Mouse (Mus musculus) right cerebral cortex, adult 2 months (tissue): ENCODE measurements around the gene Gm20388.

ENCODE experiments used
- DNase-seq, 2 experiments: peaks; one replicate each; pipeline ENCODE4 v3.0.0; 2021 to 2022; ENCODE audit warnings: low spot score in 2 of 2

Gene Gm20388

DNA sequence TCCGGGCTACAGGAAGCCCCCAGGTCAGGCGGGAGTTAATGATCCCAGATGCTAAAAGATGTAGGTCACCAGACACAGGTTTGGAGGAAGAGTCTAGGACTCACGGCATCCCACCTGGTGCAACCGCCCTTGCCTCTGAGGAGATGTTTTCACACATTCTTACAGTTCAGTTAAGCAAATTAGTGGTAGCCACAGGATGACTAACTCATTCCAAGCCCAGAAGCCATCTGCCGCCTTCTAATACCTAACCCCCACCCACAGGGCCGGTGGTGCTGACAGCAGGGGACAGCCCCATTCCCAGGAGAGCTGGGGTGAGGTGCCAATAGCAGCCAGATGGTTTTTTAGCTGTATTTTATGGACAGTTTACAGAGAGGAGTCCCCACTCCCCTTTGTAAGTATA, 2375.1 kb downstream of the Gm20388 start:
- peak in 1 of 2 experiments; percentile 24 for DNase-seq

DNA sequence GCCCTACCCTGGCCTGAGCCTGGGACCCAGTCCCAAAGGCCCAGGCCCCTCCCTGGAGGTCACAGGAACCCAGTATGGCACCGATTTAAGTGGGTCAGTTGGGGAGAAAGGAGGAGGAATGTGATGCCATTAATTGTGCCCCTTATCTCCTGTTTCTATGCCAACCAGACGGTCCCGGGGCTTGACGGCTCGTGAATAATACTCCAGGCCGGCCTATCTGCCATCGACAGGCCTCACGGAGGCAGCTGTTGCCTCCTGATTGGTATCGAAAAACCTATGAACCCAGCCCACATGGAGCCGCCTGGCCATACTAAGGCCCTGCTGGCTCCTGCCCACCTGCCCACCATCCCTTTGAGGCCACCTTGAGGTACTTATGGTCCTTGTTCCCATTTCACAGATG, 2376.3 kb downstream of the Gm20388 start:
- DNase-seq: no peak

DNA sequence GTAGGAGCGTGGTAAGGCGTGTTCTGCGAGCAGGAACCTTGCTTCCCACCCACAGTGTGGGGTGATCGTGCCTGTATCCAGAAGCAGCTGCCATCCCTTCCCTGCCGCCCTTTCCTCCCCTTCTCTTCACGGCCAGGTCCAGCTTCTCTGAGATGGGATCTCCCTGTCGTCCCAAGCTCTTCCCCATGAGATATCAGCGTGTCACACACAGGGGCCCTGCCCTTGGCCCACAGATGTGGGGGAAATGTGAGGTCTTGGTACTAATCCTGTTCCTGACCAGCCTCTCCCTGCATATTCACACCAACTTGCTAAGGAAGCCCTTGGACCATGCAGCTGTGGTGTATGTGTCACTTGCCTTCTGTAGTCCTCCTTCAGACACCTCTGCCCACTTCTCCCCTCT, 2377.1 kb downstream of the Gm20388 start:
- no peak for DNase-seq

DNA sequence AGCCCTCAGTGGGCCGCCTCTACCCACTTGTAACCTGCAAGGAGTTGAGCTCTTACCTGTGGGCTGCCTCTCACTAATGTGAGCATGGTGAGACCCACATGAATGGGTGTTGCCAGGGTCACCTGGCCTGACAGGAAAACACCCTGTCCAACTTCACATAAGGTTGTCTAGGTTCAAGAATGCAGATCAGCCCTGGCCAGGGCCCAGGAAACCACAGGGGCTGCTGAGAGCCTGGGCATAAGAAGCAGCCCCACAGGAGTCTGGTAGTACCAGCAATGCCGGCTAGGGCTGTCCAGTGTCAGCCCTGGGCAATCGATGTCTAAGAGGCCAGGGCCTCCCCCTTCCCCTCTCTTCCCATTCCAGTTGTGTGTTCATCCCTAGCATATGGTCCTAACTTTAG, 2377.7 kb downstream of the Gm20388 start:
- no peak for DNase-seq

DNA sequence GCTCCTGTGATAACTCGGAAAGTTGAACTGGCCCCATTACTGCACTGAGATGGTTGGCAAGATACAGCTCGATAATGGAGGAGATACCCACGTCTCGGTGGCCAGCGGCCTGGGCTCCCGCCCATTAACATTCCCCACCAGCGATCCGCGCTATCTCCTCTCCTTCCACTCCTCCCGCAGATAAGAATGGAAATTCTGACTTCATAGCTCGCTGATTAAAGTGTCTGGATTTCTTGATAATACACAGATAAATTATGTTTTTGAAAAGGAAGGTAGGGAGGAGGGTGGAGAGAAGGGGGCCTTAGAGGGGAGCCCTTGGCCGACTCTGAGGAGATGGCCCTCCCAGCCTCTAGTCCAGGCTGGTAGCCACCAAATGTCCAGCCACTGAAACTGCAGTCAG, 2380.4 kb downstream of the Gm20388 start:
- DNase-seq: no peak

DNA sequence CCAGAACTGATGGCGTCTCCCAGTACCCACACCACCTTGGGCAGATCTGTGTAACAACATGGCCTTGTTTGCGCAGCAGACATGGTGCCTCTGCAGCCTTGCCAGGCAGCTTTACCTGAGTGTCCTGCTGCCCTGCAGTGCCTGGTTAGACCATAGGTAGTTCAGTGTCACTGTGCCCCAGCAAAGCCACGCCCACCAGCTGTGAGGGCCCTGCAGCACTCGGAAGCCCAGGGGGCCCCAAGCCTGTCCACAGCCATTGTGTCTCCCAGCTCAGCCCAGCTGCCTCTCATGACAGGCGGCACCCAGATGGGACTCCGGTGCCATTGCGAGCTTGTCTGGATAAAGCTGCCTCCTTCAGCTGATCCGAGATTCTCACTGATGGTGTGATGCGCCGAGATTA, 2380.9 kb downstream of the Gm20388 start:
- no peak for DNase-seq

DNA sequence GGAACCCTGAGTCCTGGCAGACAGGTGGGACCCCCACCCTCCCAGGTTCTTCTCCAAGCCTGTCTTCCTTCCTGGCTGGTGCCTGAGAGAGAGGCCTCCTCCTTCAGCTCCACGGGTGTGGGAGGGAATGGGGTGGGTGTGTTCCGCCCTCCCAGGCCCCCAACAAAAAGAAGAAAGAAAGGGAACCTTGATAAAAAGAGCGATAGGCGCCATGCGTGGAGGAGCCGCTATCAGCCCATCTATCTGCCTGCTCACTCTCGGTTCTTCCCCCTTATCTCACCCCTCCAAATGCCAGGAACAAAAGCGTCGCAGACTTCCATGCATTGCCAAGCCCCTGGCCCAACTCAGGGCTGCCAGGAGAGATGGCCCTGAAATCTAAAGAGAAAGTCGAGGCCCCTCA, 2382.8 kb downstream of the Gm20388 start:
- no peak for DNase-seq

DNA sequence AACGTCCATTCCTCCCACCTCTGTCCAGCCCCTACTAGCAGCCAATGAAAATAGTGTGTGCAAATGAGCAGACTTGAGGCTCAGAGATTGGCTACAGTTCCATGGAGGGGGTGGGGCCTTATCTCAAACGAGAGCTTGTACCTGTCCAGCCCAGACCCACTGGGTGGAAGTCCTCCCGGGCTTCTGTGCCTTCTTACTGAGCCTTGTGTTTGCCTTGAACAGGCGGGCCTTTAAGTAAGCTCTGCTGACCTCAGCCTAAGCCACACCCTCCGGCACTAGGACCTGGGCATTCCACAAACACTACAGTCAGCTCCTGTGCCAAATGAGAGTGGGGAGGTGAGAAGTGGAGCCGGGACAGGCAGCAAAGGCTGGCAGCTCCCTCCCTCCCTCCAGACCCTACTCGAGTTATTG, 2383.6 kb downstream of the Gm20388 start:
- DNase-seq: no peak

DNA sequence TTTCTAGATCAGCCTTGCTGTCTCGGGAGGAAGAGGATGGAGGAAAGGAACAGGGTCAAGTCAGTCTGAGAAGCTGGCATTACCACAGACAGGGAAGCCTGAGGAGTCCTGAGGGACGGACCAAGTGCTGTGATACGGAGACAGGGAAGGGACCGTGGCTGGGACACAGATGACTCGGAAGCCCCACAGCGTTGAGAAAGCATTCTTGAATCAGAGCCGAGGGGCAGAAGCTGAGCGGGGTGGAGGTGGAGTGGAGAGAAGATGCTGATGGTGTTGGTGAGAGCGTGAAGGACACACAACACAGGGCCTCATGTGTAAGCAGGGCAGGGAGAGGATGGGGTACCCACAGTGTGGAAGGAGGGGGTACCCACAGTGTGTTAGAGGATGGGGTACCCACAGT, 2384.7 kb downstream of the Gm20388 start:
- DNase-seq: no peak

DNA sequence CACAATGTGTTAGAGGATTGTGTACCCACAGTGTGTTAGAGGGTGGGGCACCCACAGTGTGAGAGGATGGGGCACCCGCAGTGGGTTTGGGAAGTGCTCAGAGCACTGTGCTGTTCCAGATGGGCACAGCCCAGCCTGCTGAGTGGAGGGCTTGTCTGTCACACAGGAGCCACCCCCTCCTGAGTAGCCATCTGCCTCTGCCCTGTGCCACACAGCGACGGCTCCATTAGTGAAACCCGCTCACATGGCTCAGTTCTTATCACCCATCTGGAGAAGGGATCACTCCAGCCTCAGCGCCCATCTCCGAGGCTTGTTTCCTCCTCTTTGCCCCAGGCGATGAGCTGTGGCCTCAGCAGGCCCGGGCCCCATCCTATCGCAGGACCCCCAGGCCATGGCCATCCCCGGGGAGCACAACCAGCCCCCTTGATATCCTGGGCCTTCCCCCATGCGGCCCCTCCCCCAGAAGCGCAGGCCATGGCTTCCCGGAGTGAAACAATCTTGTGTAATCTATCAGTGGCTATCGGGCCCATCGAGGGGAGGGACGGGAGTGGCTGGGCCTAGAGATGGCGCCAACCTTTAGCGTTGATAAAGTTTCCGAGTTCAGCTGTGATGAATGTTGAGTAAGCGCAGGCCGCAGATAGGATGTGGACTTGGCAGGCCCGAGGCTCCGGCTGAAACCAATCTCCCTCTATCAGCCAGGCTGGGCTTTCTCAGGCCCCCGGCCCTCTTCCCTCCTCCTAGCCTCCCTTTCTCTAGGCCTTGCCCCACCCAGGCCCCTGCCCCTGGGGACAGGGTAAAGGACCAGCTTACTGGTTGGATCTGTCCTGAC, 2385.7 kb downstream of the Gm20388 start:
- DNase-seq: no peak

DNA sequence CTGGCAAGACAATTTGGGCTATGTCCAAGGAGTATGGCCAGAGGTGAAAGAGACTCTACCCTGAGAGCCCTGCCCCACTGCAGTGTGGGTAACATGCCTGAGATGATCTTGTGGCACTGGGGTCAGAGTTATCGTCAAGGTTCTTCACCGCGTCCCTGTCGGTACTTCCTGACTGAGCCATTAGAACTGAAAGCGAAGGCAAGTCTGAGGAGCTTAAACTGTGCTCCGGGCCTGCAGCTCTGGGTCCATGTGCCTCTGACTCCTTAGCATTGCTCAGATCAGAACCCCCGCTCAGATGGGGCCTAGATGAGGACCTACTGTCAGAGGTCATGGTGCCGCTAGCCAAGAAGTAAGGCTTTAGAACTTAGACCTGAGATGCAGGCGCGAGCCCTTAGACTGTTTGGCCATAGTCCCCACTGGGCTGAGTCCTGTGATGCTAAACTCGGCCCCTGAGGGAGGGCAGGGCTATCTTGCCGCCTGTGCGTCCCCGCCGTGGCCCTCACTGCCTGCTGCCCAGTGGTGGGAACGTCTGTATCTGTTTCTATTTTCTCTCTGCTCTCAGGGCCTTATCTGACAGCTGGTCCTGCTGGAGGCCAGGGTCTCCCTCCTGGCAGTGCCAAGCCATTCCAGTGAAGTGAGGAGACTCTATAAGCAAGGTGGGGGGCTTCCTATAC, 2389.1 kb downstream of the Gm20388 start:
- DNase-seq: no peak

DNA sequence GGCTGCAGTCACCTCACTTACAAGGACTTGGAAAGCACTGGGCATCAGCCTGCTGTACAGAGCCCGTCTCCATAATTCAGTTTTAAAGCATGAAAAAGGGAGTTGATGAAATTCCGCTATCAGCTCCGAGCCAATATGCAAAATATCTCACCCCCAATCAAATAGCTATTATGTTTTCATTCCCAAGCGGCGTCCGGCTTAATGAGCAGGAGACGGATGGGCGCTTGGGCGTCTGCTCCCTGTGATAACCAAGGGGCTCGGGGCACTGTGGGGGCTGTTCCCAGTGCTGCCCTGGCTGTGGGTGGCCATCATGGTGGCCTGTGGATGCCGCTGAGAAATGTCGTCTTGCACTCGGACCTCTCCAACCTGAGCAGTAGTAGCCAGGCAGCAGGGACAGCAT, 2390.4 kb downstream of the Gm20388 start:
- DNase-seq: no peak

DNA sequence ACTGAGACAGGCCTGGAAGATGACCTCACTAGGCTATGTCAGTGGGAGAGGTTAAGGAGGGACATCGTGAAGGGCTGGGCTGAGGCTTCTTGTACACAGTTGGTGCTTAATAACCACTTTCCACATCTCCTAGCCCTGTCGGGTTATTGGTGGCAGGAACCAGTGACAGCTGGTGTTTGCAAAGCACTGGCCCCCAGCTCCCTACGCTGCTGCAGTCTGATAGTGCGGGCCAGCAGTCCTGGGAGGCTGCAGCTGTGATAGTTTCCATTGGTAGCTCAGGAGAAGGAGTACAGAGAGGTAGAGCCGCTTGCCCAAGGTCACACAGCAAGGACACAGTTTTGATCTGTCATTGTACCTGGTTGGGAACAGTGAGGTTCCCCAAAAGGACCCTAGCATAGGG, 2391.2 kb downstream of the Gm20388 start:
- DNase-seq: no peak

DNA sequence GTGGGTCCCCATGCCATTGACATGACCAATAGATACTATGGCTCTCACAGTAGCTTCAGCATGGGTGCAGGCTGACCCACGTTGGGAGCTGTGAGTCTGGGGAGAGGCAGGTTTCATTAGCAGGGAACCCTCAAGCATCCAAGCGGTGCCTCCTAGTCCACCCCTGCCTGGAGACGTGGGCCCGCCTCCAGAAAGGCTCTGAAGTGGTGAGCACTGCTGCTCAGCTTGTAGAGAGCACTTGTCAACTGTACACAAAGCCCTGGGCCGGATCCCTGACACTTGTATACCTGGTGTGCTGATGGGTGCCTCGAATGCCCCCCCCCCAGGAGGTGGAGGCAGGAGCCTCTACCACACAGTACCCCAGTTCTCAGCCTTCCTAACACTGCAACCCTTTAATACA, 2392.8 kb downstream of the Gm20388 start:
- DNase-seq: no peak

DNA sequence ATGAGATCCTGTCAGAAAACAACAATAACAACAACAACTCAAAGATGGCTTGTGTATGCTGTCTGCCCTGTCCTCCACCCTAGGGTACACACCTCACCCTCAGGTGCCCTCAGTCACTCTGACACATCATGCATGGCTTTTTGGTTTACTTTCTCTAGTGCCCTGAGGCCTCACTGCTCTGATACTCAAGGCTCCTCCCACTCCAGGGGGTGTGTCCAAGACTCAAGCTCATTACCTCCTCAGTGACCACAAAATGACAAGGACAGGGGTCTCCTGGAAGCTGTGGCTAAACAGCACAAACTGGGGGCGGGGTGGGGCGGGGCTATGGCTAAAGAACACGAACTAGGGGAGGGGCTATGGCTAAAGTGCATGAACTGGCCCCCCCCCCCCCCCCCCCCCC, 2393.4 kb downstream of the Gm20388 start:
- DNase-seq: no peak

DNA sequence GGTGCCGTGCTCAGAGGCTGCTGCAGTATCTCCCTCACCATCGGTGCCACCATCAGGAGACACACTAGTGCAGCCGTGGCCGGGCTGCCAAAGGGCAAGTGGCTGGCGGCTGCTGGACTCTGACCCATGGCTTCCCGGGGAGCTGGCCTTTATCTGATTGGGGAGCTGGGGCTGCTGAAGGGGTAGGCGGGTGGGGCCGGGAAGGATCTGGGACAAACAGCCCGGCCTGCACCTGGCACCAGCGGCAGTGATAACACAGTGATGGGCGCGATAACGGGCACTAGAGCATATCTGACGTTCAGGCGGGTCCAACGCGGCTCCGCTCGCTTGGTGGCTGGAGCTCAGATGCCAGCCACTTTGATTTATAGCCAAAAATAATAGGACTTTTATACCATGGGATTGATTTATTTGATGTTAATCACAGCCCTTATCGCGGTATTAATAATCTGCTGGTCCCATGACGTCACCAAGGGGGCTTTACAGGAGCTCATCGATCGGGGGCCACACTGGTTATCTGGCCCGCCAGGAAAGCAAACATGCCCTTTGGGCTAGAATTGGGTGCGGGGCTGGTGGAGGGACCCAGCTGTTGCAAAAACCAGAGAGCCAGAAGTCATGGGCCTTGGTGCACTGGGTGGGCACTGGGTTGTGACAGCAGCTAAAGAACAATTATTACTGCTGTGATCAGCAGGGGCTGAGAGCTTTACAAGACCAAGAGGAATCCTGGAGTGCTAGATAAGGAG, 2396.2 kb downstream of the Gm20388 start:
- DNase-seq: no peak

DNA sequence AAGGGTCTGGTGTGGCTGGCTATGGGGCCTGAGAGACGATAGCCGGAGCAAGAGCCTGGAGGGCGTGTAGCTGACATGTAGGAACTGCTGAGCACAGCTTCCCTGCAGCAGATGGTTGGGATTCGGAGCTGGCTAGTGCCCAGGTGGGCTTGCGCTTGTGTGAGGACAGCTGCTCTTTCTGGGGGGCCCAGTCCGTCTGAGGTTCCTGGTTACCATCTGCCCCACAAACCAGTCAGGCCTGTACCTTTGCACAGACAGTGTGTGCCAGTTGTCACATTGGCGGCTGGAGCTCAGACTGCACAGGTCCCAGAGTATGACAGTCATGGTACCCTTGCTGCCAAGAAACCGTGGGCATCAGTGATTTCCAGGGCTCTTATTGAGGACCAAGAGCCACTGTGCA, 2397.2 kb downstream of the Gm20388 start:
- DNase-seq: no peak

DNA sequence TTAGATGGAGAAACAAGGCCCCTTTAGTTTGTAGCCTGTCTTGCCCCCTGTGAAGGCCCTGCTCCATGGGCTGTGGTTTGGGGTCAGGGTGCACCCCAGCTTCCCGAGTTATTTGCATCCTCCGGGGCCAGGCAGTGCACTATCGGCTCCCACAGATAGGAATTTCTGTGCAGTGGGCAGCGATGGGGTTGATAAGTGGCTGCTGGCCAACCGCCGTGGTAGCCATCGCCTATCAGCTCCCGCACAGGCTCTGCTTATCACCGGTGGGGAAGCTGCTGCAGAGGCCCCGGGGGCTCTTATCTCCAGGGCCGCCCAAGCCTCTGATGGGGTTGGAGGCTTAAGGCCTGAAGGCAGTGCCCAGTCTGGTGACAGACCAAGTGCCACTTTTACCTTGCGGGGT, 2398.6 kb downstream of the Gm20388 start:
- no peak for DNase-seq

DNA sequence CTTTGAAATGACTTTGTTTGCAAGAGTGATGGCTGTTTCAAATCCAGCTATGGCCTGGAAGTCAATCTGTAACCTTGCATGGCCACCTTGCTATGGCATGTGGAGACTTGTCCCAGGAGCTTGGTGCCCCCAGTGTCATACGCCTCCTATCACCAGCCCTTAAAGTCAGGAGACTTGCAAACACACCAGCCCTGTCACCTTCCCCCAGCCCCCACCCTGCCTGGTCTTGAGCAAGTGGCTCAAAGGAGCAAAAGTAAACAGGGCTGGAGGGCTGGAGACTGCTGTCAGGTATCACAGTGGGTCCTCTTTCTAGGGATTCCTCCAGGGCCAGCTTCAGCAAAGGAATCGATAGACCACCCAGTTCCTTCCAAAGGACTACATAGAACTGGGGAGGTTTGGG, 2400.5 kb downstream of the Gm20388 start:
- DNase-seq: no peak

DNA sequence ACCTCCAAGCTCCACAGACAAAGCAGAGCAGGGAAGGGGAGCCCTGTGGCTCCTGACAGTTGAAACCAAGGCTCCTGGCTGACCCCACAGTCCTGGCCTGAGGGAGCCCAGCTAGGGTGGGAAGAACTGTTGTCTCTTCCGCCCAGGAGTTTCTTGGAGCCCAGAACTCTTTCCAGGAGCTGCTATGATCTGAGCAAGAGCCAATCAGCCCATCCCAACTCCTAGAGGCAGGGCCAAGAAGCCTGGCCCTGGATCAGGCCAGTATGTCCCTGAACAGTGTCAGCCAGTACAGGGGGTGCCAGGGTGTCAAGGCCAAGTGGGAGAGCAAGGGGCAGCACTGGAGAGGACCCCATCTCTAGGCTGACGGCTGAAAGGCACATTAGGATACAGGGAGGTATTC, 2401.9 kb downstream of the Gm20388 start:
- DNase-seq: no peak

DNA sequence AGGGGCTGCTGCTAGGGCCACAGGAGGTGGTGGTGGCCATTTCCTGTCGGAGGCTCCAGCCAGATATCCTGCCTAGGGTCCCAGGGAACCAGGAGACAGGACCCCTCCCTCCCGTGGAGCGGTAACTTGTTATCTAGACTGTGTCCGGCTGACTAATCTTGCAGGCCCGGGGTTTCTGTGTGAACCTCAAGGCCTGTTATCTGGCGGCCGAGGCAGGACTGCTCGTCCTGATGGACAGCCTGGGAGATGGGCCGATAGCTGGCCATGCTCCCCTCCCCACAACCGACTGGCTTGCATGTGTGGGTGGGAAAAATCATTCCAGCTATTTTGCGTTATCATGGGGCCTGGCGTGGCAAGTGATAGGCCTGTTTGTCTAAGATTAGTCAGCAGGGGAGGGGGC, 2402.7 kb downstream of the Gm20388 start:
- no peak for DNase-seq

DNA sequence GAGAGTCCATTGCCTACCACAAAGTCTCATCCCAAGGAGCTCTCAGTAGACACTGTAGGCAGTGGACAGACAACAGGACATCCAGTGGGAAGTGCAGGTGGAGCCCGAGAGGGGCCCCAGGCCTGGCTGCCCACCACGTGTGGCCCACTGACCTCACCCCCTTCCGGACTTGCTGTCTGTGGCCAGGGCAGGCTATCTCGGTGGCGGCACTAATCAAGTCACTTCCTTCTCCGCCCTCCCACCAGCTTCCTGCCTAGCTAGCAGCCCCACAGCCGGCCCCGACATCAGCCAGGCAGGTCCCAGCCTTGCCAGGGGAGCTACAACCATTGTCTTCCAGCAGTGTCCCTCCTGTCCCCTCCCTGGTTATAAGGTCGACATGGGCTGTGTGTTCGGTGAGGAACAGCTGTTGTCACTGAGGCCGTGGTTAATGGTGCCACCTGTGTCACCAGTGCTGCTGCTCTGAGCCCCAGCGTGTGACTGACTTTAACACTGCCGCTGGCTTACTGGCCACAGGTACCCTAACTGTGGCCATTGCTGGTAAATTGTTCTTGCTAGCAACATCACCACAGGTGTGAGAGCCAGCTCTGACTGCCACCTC, 2404.4 kb downstream of the Gm20388 start:
- no peak for DNase-seq
